Mouse (Mus musculus) frontal cortex, adult (tissue): Measurements from ENCODE around the gene Fhit.

ENCODE experiments used
- ATAC-seq: cut with Nextera tagmentation; 2 replicates; pipeline ENCODE4 v1.9.2; 2017; ENCODE audit warnings: mild to moderate bottlenecking, moderate library complexity, mixed read lengths; ENCODE audit not compliant: low TSS enrichment

Gene Fhit

DNA sequence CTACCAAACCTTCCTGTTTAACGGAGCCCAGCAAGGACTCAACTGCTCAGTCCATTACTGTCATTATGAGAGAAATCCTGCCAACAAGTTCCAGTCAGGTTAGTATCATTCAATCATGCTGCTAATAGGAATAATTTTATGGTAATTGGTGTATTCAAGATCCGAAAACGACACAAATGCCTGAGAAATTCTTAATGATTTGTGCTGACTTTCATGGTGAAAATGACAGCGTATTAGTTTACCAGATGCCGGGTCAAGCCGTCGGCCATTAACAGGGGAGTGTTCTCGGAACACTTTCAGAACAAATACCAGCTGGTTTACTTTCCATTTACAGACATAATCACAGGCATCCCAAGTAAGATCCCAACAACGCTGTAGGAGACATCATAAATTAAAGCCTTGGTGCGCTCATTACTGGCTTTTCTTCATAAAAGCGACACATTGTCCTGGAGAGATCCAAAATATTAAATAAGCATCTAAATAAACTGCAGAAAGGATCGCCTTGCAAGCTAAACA lies 451.0 kb downstream of the Fhit start:
- ATAC-seq = no peak

DNA sequence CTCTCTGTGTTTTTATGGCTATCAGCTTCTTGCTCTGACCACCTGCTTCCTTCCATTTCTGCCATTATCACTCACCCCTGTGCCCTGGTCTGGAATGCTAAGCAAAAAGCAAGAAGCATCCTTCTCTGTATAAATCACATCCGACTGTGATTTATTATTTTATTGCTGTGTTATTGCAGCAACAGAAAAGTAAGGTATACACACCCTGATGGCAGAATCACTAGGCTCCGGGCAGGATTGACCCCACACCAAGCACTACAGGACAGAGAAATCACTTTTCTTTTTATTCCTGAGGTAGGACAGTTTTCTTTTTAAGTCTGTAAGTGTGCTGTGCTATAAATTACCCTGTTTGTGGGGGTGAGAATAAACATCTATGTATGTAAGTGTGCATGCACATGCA lies 460.1 kb downstream of the Fhit start:
- ATAC-seq = no peak

DNA sequence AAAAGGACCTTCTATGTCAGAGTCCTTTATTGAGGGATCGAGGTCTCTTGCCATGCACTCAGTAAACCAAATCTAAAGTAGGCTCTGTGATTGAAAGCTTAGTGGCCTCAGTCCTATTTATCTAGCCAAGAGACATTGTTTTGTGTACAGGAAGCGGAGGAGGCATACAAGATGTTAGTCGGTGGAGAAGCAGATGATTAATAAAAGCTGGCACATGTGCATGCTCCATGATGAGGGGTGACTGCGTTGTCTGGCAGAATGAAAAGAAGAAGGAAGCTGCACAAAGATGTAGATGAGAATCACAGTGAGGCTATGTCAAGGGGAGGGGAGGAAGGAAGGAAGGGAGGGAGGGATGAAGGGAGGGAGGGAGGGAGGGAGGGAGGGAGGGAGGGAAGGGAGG lies 481.8 kb downstream of the Fhit start:
- ATAC-seq = no peak

DNA sequence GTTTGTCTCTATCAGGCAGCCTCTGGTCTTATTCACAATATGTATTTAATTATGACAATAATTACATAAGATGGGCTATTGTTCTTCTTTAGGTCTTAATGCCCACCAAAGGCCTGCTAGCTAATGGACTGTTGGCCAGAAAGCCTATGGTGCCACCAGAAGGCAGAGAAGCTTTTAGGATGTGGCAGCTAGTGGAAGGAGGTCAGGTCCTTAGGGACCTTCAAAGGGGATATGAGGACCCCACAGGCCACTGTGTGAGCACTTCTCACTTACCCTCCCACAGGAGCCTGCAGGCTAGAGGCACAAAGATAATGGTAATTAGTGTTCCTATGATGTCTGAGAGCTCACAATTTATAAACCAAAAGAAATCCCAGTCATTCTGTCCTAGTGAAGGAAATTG lies 482.2 kb downstream of the Fhit start:
- ATAC-seq = no peak

DNA sequence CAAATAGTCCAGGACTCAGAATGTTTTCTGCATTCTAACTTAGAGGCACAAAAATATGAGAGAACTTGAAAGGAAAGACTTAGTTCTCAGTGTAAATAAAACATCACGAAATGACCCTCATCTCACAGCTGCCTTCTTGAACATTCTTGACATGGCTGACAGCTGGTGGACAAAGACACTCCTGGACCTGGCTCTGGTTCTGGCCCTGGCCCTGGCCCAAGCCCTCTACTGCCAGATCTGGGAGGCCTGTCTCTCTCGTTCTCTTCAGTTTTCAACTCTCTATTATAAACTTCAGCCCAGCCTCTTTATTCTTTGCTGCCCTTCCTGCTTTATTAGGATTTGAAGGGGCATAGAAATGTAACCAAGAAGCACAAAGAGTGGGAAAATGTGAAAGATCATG lies 484.2 kb downstream of the Fhit start:
- ATAC-seq = no peak

DNA sequence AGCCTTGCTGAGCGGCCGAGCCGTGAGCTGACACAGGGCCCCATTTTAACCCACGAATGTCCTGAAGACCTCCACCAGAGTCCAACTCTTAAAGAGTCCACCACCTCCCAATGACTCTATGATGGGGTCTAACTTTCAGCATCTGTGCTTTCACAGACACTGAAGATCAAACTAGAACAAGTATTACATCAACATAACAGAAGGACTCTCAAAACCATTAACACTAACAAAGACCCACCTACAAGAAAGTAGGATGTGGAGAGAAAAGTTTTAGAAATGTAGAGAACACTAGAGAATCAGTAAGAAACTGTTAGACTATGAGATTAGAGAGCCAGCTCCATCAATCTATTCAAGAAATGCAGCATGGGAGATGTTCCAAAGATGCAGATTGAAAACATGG lies 501.6 kb downstream of the Fhit start:
- ATAC-seq = no peak

DNA sequence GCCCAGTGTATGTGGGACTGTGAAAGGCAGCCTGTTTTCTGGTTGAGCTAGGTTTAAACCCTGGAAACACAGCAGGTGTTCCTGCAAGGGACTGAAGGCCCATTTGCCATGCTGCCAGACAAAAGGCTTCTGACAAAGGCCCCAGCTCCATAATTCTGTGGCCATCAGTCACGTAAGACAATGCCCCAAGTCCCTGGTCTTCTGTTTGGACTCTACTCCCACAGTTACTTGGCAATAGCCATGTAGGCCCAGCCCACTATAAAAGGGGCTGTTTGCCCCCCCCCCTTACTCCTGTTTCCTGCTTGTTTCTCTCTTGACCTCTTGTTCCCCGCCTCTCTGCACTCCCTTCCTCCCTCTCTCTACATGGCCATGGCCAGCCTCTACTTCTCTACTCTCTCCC lies 502.5 kb downstream of the Fhit start:
- no peak for ATAC-seq

DNA sequence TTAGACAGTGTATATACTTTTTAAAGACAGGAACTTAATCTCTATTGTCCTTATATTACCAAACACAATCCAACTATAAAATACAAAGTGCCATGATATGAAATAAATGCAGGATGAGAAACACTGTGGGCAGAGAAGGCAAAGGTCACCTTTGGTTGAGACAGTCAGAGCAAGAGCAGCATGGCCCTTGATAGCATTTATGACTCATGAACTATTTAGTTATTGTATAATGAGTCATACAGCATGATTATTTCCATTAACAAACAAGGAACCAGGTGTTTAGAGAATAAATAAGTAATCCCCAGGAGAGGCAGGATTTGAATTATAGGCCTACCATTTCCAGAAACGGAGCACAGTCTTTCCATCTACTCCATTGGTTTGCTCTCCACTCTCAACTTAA lies 503.6 kb downstream of the Fhit start:
- ATAC-seq = no peak

DNA sequence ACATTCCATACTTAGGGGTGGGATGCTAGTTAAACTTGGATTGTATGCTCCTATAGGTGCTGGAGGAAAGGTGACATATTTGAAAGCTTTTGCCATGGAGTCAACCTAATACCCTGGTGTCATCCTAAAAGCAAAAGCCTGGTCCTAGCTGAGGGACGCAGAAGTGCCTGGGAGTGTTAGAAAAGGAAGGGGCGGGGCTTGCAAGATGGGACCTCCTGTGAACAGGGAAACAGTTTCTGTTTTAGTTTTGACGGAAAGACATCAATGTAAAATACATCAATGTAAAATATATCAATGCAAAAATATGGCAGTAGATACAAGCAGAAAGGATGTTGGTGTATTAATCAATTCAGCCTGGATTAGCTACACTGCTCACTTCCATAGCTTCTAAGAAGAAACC lies 504.5 kb downstream of the Fhit start:
- no peak for ATAC-seq

DNA sequence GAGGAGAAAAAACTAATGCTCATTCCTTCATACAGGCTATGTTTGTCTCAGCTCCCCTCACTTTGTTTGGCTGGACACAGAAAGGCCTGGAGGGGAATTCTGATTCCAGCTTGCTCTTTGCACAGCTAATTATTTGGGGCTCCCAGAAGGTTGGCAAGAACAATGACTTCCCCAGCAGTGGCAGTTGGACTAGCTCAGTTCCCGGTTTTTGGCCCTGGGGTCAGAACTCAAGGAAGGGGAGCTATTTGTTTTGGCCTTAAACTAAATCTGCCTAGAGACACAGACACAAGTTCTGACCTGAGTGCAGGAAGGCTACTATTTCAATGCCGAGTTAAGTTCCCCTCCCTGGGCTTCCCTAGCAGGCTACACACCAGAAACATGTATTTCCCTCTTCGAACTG lies 506.0 kb downstream of the Fhit start:
- no peak for ATAC-seq

DNA sequence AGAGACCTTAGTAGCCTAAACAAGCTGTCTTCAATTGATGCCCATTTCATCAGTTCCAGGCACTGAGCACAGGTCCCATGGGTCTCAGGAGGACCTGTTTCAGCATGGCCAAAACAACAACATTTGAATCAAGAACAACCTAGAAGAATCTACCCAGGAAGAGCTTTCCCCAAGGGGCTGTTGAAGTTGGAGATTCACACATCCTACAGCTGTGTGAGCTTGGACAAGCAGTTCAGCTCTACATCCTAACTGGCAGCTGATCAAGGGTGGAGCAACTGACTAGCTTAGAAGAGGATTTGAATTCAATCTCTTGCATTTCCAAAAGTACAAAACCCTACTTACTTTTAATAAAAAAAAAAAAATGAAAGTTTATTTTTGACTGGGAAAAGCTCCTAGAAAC lies 514.0 kb downstream of the Fhit start:
- no peak for ATAC-seq

DNA sequence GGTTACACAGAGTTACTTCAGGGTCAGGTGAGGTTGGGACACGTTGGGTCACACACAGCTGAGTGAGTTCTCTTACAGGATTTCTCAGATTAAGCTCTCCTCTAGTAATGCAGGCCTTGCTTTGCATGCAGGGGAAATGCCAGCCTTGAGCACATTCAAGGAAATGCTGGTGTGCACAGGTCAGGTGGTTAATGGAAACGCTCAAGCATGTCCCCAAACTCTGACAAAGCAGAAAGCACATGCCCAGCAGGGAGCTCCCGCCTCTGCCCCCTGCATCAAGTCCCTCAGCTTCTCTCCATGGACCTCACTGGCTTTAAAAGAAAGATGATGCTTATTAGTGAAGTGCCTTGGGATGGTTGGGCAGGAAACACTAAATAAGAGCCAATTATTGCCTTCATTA lies 530.1 kb downstream of the Fhit start:
- ATAC-seq = no peak

DNA sequence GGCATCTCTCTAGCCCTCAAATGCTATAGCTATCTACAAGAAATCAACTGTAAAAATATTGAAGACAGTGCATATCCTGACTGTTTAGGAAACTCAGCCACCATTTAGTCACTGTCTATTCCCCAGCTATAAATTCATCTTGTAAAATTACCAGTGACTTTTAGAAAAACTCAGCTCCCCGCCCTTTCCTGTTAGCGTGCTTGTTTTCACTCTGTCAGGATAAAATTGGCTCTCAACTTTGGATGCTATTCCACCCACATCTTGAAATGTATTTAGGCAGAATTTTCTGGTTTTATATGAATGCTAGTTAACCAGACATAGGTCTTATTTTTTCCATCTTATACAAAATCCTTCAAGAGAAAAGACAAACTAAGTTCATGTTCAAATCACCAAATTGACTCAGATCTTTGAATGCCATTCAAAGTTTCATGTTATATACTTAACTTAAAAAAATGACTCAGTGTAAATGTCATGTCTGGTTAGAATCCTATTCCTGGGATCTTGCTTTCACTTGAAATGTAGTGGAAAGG lies 530.9 kb downstream of the Fhit start:
- peak; percentile 94 for ATAC-seq

DNA sequence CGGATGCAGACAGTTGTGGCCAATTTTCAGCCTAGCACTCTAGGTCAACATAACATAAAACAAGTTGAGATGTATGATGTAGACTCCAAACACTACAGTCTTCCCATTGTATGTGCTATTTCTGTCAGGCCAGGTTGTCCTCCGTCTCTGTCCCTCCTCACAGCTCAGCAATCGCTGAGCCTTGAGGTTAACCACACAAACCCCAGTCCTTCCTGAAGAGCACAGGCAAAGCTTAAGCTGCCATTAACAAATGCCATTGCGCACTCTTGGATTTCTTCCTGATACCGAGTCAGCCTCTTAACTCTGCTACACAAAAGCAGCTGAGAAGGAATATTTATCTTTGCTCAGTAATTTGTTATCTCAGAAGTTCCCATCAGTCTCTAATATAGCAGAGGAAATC lies 568.4 kb downstream of the Fhit start:
- ATAC-seq = no peak

DNA sequence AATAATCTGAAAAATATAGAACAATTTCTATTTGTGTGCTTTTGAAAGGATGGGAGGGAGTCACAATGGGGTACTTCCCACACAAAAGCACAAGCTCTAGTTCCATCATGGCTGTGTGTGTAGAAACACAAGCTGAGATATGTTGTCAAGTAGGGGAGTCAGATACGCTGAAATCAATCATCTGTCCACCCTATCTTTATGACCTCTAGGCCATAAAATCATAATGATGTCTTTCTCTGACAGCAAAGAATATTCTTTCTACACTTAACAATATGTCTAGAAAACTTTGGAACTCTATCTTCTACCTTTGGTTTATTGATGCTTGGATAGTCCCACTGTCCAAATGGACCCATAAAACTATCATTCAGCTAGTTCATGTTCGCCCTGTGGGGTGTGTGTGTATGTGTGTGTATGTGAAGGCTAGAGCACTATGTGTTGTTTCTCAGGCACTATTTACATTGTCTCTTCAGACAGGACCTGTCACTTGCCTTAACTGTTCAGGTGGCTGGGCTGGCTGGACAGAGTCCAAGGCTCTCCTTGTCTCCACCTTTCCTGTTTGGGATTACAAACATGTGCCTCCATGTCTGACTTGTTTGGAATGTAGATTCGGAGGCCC lies 592.8 kb downstream of the Fhit start:
- no peak for ATAC-seq

DNA sequence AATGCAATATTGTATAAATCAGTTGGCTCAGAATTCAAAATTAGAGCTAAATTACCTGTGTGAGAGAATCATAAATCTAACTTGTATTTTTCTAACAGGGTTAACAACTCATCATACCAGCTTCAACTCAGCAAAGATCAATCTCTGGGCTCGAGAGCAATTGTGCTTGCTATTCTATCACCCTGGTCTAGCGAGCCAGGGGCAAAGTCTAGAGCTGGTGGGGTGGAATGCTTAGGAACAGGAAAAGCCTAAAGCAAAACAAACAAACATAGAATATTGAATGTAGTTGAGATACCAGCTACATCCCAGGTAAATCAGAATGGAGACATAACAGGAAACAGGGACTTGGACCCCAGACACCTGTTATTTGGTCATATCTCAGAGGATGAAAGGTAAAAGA lies 594.1 kb downstream of the Fhit start:
- no peak for ATAC-seq

DNA sequence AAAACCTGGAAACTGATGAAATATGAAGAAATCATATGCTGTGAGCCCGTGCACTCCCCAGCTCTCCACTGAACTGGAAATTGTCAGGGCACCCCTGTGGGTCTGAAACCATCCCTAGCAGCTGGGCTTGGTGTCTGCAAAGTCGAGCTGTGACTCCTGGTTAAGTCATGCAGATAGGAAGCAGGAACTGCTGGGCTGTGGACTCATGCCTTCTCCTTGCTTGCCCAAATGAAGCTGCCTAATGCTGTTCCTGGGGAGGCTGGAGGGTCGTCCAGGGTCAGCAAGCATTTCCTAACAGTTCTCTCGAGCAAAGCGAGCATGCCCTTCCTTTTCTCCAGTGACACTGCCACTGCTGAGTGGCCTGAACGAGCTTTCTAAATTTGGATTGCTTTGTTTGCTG lies 607.1 kb downstream of the Fhit start:
- ATAC-seq = no peak

DNA sequence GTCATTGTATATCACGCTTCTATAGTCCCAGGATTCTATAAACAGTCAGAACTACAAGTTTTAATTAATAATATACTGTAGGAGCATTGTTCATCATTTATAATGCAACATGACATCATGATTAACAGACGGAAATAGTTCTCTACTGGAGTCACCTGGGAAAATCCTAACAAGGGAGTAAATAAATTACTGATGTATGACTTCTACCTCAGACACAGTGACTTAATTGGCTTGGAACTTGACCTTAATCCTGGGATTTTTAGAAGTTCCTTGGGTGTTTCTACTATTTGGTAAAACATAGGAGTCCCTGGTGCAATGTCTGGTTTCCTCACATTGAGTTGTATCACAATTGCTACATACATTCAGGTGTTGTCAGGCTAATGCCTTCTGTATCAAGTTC lies 613.2 kb downstream of the Fhit start:
- no peak for ATAC-seq

DNA sequence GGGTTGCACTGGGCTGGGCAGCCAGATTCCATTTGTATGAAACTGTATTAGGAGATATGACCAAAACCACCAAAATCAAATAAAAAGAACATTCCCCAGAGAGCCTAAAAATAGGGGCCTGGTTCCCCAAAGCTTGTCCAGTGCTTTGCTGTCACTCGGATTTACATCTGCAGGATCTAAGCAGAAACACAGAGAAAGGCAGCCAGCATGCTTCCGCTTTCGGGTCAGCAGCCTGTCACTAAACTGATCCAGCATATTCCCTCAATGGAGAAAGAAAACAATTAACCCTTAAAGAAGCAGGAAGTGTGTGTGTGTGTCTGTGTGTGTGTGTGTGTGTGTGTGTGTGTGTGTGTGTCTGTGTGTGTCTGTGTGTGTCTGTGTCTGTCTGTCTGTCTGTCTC lies 615.9 kb downstream of the Fhit start:
- no peak for ATAC-seq

DNA sequence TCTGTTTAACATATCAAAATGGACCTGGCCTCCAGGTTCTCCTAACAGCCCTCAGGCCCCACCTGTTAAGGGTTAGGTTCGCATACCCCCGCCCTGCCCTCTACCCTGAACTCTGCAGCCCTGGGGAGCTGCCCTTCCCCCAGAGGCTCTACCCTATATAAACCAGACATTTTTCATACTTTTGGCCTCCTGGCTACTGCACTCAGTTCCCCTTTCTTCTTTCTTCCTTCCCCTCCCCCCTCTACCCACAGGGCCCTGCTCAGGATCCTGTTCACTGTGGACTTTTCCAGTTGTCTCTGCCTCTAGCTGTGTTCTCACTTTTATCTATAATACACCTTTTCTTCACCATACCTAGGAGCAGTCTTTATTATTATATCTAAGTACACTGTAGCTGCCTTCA lies 627.0 kb downstream of the Fhit start:
- no peak for ATAC-seq

DNA sequence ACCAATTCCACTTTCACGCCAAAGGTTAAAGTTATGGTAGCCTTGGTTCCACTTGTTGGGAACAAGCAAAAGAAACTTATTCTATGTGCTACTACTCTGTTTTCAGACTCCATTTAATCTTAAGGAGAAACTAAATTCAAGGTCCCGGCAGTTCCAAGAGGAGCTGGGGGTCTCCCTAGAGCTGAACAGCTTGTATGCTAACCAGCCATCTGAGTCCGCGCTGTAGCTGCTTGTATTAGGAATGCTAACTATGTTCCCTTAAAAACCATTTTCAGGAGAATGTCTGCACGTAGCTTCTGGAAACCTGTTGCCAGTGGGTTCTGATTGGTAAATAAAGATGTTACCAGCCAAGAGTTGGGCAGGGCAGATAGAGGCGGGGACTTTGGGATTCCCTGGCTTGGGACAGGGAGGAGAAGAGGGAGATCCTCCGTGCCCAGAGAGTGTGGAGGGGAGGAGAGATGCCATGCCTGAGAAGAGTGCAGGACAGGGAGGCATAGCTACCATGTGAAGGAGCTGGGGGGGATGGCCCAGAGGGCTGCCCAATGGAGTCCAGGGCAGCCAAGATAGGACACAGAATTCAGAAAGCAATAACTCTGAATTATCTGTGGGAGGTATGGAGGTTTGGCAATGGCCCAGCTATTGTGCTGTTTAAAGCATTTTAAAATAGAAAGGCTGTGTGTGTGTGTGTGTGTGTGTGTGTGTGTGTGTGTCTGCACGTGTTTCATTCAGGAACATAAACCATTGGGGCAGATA lies 629.9 kb downstream of the Fhit start:
- no peak for ATAC-seq

DNA sequence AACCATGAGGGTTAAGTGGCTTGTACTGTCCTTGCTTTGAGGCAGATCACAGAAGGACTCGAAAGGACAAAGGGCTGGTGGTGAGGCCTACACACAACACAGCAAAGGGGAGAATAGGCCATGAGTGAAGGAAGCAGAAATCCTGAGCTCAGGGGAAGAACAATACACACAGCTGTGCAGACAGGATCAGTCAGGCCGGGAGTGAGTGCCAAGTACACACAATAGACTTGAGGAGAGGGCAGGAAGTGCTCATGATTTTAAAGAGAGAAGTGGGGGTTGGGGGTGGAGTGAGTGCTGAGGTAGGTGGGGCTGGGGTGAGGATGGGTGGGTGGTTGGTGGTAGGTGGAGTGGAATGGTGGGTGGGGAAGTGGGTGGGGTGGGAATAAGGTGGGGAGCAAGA lies 635.0 kb downstream of the Fhit start:
- ATAC-seq = no peak

DNA sequence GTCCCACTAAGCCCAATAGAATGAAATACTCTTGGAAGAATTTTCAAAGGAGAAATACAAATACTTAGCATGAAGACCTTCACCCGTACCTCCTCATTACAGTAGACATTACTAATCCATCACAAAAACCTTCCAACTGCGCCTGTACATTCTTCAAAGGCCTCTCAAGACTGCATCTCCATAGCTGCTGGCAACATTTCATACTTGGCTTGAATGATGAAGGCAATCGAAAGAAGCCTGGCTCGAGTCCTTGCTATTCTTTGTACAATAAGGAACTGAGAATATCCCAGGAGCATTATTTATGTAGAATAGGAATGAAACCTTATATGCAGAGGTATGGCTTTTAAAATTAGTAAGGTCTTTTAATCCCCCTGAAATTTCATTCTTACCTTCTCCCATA lies 636.0 kb downstream of the Fhit start:
- no peak for ATAC-seq

DNA sequence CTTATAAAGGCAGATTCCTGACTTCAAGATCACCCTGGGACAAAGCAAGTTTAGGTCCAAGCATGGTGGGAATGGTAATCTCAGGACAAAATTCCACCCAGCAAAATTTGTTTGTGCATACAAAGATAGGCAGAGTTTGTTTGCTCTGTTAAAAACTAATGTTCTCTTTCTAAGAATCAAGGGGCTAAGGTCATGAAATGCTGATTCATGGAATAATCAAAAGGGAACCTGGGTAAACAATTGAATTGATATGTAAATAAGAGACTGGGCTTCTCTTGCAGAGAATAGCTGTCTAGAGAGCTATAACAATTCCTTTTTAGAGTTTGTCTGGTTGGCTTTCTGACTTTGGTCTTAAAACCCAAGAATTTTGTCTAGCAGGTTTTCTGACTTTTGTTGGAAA lies 647.8 kb downstream of the Fhit start:
- no peak for ATAC-seq
